Mouse (Mus musculus): Measurements from ENCODE around the gene Dnaja4.
"Not testable (repeated sequence)": the region's sequence is repeated elsewhere in the genome, so short reads cannot be mapped to it uniquely, and the experiment has no call there.

The Dnaja4 gene

DNA sequence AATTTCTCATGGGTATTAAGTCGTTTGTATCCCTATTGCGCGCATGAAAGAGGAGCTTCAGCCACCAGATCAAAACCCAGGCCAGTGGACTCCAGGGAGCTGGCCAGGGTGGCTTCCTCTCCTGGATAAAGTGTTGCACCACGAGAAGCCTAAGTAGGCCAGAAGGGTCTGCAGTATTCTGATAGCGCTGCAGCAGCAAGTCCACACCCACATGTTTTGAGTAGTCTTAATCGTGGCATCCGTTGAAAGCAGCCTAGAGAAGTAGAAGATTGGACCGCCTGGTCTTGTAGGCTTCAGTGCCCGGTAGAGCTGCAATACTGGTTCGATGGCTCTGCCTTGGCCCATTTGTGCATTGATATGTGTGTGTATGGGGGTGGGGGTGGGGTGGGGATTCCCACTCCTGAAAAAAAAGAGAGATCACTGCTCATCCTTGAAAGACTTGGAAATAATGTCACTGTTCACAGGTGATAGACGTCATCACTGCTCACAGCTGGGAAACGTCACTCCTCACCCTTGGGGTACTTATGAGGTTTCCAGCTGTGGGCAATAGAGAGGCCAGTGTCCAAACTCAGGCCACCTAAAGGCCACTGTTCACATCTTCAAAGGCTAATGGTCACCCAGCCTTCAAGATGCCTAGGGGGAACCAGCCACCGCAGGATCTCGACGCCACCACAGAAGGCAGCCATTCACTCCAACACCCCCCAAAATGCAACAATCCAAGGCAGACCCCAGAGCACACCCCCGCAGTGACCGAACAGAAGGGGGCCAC lies at the start of gene Dnaja4:
Dnaja4 (plus strand) TSS at position 556 of the 769 bp plus-strand sequence.
- in situ Hi-C loops (cut with MboI; ENCODE audit: low sequenced_read_pairs) = no loop called here

DNA sequence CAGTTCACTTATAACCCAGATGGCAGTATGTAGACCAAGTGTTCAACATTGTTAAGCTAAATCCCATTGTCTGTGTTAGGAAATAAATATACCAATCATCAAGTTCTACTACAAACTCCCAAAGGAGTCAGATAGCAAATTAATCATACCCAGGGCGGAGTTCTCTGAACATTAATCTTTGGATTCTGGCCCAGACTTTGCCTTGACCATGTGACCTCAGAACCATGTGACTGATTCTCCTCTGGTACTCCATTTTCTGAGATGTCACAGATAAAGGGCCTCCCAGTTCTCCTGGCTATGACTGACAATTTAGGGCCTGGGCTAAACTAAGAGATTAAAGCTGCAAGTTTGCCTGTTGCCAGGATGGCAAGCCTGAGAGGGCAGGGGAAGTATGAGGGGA lies 49.3 kb upstream of the Dnaja4 start:
- in situ Hi-C loops (cut with MboI; ENCODE audit: low sequenced_read_pairs) = no loop called here

DNA sequence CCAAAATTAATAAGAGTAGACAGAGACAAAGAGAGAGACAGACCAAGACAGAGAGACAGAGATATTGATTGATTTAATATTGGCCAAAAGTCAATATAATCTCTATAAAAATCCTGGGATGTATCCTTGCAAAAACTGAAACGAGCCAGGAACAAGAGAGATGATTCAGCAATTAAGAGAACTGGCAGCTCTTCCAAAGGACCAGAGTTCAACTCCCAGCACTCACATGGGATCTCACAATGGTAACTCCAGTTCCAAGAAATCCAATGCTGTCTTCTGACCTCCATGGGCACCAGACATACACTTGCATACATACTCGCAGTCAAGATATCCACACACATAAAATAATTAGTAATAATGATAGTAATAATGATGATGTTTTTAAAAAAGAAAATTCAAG lies 45.9 kb upstream of the Dnaja4 start:
- in situ Hi-C loops (cut with MboI; ENCODE audit: low sequenced_read_pairs) = no loop called here

DNA sequence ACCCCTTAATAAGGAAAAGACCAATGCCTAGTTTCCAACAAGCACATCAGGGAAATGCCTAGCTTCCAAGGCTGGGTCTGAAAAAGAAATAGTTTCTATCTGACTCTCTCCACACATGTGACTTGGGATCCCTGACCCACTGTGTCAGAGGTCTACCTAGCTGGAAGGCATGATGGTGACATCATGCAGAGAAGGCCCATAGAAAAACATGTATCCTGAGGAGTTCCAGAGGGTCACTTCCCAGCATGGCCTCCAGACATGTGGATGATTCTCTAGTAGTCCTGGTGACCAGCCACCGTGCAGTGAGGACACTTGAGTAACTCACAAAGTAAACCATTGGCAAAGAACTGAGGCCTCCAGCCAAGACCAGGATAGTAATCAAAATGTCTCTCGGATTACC lies 42.8 kb upstream of the Dnaja4 start:
- in situ Hi-C loops (cut with MboI; ENCODE audit: low sequenced_read_pairs) = no loop called here

DNA sequence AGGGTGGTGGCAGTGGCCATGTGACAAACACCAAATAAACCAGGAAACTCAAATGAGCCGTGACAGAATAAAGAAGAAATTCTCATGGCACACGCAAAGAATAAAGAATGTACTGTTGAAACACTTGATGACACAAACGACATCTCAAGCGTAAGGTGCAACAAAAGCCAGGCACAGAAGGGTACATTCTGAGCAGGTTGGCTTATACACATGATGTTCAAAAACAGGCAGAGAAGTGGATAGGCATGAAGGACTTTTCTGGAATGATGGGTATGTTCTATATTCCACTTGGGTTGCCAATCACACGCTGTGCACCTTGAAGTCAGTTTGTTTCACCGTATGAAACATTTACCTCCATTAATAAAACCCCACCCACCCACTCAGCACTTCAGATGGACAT lies 42.3 kb upstream of the Dnaja4 start:
- in situ Hi-C loops (cut with MboI; ENCODE audit: low sequenced_read_pairs) = no loop called here

DNA sequence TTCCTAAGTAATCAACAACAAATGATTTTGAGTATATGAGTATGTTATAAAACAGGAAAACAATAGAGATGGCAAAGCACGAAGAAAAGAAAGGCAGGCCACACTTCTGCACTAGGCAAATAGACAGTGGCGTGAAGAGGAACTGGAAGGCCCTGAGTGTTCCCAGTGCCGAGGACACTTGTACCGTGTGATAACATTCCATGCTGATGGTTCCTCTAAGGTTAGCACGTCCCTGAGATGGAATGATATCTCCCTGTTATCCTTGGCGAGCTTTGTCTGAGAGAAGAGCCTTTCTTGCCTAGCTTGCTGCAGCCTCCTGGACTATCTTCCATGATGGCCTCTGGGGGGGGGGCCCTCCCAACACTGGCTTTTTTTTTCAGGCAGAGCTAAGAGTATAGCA lies 39.9 kb upstream of the Dnaja4 start:
- in situ Hi-C loops (cut with MboI; ENCODE audit: low sequenced_read_pairs) = no loop called here

DNA sequence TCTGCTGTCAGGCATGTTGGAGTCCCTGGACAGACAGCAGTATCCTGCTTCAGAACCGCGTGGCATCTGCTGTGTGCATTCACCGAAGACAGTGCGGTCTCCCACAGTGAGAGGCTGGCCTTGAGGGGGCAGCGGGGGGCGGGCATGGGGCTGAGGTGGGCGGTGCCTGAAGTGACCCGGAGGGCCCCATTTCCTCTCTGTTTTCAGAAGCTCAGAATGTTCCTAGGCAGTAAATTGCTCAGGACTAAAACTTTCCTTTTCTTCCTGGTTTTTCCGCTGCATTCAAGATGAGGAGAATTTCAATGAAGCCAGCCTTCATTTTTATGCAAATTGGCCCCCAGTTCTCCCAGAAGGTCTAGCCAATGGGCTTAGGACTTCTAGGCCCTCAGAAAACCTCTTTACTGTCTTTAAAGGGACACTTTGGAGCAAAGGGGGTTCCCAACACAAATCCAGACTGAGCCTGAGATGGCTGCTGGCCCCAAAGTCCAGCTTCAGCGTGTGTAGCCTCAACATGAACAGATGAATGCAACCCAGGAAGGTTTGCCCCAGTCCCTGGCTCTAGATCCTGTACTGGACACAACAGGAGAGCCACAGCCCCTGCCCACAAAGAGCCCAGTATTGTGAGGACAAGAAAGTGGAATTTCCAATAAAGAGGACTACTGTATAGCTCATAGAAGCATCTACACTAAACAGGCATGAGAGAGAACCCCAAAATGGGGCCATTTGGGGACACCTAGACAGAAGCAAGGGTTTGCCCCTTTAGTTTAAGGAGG lies 36.9 kb upstream of the Dnaja4 start, which contains the start of gene Acsbg1:
Acsbg1 (minus strand) TSS at position 266 of the 773 bp plus-strand sequence.
- in situ Hi-C loops (cut with MboI; ENCODE audit: low sequenced_read_pairs) = no loop called here

DNA sequence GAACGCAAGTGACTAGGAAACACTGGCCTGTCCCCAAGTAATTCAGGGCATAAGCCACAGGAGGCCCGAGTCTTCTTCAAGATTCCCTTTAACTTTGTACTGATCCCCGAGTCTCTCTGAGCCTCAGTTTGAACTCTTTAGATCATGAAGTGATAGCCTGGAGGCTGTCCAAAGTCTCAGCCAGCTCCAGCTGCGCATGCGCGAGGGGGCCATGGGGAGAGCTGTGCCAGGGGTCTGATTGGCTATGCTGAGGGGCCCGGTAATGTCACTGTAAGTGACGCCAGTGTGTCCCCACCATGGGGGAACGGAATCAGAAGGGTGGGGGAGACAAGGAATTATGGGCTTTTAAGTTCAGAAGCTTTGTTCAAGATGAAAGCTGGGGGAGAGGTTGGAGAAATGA lies 34.3 kb upstream of the Dnaja4 start:
- in situ Hi-C loops (cut with MboI; ENCODE audit: low sequenced_read_pairs) = no loop called here

DNA sequence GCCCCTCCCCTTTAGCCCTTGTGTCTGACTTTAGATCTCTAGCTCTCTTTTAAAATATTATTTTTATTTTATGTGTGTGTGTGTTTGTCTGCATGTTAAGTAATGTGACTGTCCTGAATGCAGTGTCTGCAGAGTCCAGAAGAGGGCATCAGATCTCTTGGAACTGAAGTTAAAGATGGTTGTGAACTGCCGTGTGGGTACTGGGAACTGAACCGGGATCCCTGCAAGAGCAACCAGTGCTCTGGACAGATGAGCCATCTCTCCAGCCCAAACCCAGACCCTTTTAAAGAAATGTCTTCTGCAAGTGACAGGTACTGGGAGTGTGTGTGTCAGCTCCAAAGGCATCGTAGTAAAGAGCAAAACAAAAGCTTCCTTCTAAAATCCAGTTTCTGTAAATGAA lies 32.6 kb upstream of the Dnaja4 start:
- in situ Hi-C loops (cut with MboI; ENCODE audit: low sequenced_read_pairs) = no loop called here

DNA sequence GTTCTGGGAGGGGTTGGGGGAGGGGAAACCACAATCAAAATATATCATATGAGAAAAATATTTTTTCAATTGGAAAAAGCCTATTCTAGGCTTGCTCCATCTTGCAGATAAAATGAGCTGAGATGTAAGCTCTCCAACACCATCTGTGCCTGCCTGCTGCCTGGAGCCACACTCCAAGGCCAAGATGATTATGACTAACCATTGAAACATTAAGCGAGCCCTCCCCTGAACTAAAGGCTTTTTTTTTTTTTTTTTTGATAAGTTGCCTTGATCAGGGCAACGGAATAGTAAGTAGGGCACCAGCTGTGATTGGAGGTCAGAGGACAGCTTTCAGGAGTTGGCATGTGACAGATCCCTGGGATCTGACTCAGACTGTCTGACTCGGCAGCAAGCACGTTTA lies 30.2 kb upstream of the Dnaja4 start:
- in situ Hi-C loops (cut with MboI; ENCODE audit: low sequenced_read_pairs) = no loop called here

DNA sequence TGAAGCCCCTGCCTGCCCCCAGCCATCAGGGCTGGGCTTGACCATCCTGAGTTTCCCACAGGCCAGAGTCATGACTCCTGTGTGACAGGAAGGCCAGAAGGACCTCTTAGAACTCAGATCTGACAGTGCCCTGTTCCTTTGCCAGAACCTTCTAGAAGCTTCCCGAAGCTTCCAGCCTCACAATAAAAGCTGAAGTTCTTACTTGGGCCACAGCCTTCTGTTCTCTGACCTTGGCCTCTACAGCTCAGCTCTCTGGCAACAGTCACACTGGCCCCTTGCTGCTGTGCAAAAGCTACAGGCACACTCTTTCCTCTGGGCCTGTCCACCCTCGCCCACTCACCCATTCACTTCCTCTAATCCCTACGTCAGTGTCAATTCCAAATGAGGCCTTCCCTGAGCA lies 26.7 kb upstream of the Dnaja4 start:
- in situ Hi-C loops (cut with MboI; ENCODE audit: low sequenced_read_pairs) = loop anchor here (5.0 kb wide), 1 partner anchor 50 kb away; no protein-coding TSS in a partner anchor

DNA sequence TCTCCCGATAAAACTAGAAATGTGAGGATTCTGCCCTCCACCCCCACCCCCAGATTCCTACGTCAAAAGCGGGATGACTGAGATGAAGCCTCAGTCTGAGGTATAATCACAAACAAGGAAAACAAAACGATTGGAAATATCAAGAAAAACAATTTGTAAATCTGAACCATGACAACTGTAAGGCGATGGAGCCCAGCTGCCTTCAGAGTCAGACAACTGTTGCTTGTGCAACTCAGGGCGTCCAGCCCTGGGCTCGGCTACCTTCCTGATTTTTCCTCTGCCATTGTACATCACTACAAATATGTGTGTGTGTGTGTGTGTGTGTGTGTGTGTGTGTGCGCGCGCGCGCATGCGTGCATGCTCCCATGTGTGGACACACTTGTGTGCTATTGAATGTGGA lies 24.8 kb upstream of the Dnaja4 start:
- in situ Hi-C loops (cut with MboI; ENCODE audit: low sequenced_read_pairs) = loop anchor here (5.0 kb wide), 1 partner anchor 52 kb away; no protein-coding TSS in a partner anchor

DNA sequence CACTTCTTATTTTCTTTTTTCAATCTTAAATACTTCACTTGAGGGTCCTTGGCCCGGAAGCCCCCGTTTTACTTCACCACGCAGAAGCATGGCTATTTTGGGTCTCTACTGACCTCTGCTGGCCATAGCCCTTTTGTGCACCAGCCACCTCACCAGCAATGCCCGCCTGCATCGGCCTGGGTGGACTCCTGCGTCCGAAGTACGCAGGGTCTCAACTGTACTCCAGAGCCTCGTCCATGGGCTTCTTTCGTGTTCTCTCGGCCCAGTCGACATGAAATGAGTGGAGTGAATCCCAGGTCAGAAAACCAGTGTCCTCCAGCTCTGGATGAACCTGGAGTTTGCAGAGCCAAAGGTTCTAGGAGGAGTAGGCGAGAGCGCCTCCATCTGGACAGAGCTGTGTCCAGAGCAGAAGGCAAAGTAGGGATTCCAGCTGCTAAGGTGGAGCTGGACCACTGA lies 22.1 kb upstream of the Dnaja4 start:
- in situ Hi-C loops (cut with MboI; ENCODE audit: low sequenced_read_pairs) = no loop called here

DNA sequence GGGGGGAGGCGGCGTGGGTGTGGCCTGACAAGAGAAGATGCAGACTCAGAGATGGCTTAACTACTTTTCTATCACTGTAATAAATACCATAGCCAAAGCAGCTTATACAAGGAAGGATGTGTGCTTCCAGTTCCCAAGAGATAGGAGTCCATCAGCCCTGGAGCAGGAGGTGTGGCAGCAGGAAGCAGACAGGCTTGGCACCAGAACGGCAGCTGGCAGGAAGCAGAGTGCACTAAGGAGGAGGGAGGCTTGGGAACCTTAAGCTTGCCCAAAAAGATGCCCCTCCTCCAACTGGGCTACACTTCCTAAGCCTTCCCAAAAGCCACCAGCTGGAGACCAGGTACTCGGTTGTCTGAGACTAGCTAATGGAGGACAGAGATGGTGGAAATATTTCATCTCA lies 15.8 kb upstream of the Dnaja4 start:
- in situ Hi-C loops (cut with MboI; ENCODE audit: low sequenced_read_pairs) = no loop called here

DNA sequence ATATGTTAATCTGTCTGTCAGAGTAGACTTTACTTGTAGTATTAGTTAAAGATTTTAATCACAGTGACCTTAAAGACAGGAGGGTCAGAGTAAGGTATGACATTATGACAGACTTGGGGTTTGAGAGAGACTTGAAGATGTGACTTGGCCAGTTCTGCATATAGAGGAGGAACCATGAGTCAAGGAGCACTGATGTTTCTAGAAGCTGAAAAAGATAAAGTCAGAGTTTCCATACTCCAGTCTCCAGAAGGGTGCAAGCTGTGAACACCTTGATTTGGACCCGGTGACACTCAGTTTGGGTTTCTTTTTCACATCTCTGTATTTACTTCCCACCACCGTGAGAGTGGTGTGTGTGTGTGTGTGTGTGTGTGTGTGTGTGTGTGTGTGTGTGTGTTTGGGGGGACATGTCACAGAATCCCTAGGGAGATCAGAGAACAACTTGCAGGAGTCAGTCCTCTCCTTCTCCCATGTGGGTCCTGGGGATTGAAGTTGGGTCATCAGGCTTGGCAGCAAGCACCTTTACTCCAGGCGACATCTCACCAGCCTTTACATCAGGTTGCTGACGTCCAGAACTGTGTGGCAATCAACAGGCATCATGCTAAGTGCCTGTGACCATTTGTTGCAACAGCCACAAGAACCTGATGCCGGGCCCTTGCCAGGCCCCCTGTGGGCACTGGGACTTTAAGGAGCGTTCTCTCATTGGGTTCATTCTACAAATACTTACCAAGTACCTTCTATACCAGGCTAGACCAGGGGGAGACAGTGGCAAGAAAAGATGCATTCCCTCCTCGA lies 14.7 kb upstream of the Dnaja4 start:
- in situ Hi-C loops (cut with MboI; ENCODE audit: low sequenced_read_pairs) = no loop called here

DNA sequence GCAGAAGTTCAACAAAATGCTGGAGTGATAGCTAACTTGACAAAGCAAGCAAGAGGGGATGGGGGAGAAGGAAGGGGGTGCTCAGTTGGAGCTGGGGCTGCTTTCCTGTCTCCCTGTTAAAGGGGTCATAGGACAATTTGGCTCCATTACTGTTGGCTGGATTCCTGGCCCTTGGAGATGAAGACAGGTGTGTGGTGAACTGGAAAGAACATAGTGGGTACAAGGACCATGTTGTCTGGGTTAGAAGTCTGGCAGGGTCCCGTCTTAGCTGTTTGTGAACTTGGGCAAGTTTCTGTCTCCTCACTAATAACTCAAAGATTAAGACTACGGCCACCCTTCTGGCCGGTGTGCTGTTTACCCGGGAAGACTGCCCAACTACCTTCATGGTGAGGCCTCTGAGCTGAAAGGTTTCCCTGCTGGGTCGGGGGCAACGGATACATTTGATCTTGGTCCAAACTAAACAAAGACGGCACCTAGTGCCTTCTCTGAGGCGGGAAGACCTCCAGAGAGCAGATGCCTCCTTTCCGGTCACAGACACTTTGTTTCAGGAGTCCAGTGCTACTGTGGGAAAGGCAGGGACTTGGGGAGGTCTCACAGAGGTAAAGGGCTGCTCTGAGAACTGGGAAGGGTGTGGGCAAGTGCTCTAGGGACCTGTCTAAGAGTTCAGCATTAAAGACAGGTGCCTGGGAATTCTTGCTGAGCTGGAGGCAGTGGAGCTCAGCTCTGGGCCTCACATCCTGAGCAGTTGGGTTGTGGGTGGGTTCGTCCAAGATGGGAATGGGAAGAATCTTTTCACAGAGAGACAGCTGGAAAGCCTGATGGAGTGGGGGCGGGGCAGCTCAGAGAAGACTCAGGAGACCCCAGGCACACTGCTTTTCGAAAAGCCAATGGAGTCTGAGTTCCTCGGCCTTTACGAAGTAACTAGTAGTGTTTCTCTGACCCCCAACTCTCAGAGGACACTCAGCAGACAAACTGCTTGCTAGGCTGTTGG lies 11.1 kb upstream of the Dnaja4 start:
- in situ Hi-C loops (cut with MboI; ENCODE audit: low sequenced_read_pairs) = no loop called here

DNA sequence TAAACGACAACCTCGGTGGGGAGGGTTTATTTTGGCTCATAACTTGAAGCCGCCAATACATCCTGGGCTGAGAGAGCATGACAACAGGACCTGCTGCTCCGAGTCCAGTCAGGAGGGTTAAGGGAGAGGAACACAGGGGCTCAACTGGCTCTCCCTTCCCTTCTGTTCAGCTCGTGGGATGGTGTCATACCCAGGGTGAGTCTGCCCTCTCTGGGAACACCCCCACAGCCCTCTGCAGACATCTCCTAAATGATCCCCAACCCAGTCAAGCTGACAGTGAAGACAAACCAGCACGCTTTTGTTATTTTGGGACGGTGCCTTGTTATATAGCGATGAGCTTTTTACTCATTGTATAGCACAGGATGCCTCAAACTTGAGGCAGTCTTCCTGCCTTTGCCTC lies 9.2 kb upstream of the Dnaja4 start:
- in situ Hi-C loops (cut with MboI; ENCODE audit: low sequenced_read_pairs) = no loop called here

DNA sequence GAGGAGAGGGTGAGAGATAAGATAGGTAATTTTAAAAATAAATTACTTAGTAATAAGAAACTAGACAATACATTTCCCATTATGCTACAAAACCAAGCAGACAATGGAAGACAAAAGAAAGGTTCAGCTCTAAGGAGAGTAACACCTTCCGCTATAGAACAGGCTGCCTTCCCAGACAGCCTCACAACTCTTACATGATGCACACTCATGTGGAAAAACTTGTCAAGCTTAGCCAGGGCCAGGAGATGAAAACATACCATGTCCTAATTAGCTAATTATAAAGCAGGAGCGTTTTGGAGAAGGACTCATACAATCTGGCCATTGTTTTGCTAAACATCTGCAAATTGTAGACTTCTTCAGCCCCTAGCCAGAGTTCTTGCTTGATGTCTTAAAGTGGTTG lies 8.0 kb upstream of the Dnaja4 start:
- in situ Hi-C loops (cut with MboI; ENCODE audit: low sequenced_read_pairs) = not testable (repeated sequence)

DNA sequence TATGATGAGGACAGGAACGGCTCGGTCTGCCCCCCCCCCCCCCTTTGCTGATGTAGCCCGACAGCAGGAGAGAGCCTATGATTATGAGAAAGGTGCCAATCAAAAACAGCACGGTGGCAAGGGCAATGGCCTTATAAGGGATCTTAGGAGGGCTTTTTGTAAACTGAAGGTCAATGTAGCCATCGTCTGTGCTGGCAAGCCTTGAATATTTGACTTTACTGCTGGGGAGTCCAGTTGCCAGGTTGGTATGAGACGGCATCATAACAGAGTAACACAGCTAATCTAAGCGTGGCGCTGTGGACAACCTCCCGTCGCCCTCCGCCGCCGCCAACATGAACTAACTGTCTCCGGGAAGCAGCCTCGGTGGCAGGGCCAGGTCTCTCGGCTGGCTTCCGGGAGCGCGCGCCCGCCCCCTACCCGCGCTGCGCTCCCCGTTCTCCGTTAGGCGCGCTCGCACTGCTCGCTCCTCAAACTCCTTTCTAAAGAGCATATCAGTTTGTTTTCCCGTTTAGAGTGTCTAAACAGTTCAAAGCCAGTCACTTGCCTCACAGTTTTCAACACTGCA lies 7.3 kb upstream of the Dnaja4 start:
- in situ Hi-C loops (cut with MboI; ENCODE audit: low sequenced_read_pairs) = not testable (repeated sequence)

DNA sequence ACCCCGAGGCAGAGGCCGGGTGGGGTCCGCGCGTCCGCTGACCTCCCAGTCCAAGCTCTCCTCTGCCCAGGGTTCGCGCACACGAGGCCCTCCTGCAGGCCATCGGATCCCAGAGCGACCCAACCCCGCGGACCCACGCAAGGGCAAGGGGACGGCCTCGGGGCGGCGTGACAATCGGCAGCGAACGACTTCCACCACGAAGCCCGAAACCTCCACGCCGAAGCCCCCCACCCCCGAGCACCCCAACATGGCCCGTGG lies 343 bp downstream of the Dnaja4 start:
- in situ Hi-C loops (cut with MboI; ENCODE audit: low sequenced_read_pairs) = no loop called here
